Mouse (Mus musculus): ENCODE results near the gene Srl.

DNA sequence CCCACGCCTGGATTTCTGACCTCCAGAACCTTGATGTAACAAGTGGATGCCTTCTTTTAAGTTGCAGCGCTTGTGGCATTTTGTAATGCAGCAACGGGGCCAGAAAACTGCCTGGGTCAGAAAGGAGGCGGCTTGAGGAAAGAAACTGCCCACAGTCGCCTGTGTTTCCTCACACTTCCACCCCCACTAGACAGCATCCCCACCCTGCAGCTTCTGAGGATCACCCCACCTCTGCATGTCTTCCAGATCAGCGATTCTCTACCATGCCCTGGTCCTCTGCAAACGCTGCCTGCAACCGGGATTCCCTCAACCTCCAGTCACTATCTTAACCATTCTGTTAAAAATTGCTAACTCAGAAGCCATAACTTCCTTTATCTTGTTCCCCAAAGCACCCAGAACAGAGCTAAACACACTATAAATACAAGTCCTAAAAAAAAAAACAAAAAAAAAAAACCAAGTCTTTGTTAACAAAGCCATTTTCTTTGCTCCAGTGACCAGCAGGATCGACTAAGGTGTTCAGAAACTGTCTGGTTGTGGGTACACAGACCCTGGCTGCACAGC, 77.0 kb downstream of the Srl start:
- TF ChIP-seq CTCF (IDR thresholded peaks at IDR 0.05) (no peak), EP300 (IDR thresholded peaks at IDR 0.05) (no peak)
